Mouse (Mus musculus): ENCODE data around the gene Ttc29. TPM values are rescaled to one million over a fixed set of nuclear protein-coding genes. Genes with fewer than 3 reads are reported as not detected.
A peak's percentile ranks its signal among the peaks of the same experiment; 100 is the strongest.

The Ttc29 gene
- polyA plus RNA-seq, 1 experiment from 2014 or later = not detected

DNA sequence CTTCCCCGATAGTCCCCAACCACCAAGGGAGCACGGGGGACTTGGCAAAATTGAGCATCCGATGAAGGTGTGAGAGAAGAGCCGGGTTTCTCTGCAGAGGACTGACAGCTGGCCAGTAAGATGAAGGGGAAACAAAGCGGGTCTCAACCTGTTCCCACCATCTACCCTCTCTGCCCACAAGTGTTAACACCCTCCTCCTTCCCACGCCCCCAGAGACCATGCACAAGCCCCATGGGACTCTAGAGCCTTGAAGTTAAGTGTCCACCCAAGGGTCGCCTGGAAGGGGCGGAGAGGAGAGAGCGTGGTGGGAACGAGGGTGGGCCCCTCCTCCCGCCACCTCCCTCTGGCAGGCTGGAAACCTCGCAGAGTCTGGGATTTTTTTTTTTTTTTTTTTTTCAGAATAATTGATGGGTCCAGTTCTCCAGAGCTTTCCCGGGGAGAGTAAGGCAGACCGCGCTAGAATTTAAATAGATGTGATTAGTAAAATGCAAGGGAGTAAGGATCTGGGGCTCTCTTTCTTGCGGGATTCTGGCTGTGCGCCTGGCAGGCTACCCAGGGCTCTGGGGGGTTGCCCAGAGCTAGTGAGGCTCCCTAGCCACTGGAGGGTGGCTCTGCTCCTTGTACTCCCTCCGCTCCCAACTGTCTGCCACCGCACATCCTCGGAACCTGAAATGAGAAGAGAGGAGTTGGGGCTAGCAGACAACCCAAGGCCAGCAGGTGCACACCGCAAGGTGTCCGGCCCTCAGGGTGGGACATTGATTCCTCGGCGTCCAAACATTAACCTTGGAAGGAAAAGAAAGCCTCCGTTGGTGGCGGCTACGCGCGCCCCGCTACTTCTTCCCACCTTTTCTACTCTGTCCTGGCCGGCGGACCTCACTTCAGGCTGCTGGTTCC lies 214.0 kb downstream of the Ttc29 start:
- H3K27me3 ChIP-seq = peaks cover 82% of the 10 kb centered on the region
- H3K4me1 ChIP-seq = 0 out of 2 replicates have a peak, but pooled peaks cover 3% of the 10 kb centered on the region
- no peaks in the 10 kb centered on the region for H3K36me3 ChIP-seq
- H3K4me2 ChIP-seq (replicated peaks) = no peak overlapping the region
- H3K9me3 ChIP-seq = no peaks in the 10 kb centered on the region
- no peak for ATAC-seq (ENCODE audit: insufficient number of reproducible peaks, insufficient read depth, low FRiP score, low TSS enrichment)
- 1% methylated on average over 32 of the region's 32 CpGs for WGBS
- no peak overlapping the region for H3K4me3 ChIP-seq
- H3K27ac ChIP-seq = no peak overlapping the region
- H3K9ac ChIP-seq = no peak overlapping the region

DNA sequence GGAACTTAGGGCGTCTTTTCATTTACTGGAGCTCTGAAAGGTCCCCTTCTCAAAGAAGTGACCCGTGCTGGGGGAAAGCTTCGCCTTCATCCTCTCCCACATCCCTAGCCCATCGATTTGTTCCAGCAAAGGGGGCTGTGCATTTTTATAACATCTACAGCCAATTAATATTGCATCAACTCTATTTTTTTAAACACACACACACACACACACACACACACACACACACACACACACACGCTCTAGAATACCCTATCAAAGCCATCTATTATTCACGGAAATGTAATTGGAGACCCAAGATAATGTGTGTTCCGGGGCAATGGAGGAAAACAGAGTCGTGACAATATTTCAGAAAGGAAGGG lies 214.7 kb downstream of the Ttc29 start:
- Histone ChIP-seq H3K4me3 (no peak overlapping the region), H3K36me3 (no peaks in the 10 kb centered on the region), H3K4me1 (0 out of 2 replicates have a peak, but pooled peaks cover 3% of the 10 kb centered on the region), H3K9me3 (no peaks in the 10 kb centered on the region), H3K27me3 (peaks cover 82% of the 10 kb centered on the region), H3K27ac (no peak overlapping the region), H3K4me2 (replicated peaks) (no peak overlapping the region), H3K9ac (no peak overlapping the region)
- WGBS = under 1% methylated on average over 8 of the region's 8 CpGs
- ATAC-seq (ENCODE audit: insufficient number of reproducible peaks, insufficient read depth, low FRiP score, low TSS enrichment) = no peak

DNA sequence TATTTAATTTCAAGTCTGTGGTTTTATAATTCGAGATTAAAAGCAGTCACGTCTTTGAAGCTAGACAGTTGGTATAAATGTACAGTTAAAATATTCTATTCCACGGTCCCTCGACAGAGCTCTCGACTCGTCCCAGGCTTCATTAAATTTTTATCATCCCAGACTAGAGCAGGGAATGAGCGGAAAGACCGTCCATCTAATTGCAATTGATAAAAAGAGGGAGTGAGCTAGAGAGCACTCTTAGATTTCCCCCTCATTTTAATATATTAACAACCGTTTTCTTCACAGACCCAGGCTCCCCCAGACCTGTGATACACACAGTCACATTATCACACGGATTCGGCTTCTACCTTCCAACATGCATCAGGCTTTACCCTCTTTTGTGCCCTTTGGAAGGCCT lies 215.1 kb downstream of the Ttc29 start:
- Histone ChIP-seq H3K36me3 (no peaks in the 10 kb centered on the region), H3K27ac (no peak overlapping the region), H3K4me1 (0 out of 2 replicates have a peak, but pooled peaks cover 3% of the 10 kb centered on the region), H3K27me3 (peaks cover 80% of the 10 kb centered on the region), H3K4me3 (no peak overlapping the region), H3K9me3 (no peaks in the 10 kb centered on the region), H3K4me2 (replicated peaks) (no peak overlapping the region), H3K9ac (no peak overlapping the region)
- 3% methylated on average over 11 of the region's 11 CpGs for WGBS
- ATAC-seq (ENCODE audit: insufficient number of reproducible peaks, insufficient read depth, low FRiP score, low TSS enrichment) = no peak

DNA sequence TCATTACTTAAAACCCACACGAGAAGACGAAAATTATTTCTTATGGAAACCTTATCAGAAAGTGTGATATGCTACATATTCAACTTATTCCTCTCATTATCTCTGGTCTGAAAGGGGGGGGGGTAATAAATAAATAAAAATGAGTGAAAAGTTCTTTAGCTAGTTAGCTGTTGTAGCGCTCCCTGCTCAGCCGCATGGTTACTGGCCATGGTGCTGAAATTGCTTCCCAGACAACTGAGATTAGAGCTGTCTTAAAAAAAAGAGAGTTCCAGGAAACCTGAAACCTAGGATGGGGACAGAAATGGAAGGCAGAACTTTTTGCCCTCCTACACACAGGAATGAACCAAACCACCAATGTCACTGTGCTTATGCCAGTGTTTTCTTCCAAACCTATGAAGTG lies 218.3 kb downstream of the Ttc29 start:
- 3% methylated on average over 4 of the region's 4 CpGs for WGBS
- ATAC-seq (ENCODE audit: insufficient number of reproducible peaks, insufficient read depth, low FRiP score, low TSS enrichment) = no peak
- Histone ChIP-seq H3K27ac (no peak overlapping the region), H3K4me1 (peaks cover 15% of the 10 kb centered on the region), H3K4me2 (replicated peaks) (no peak overlapping the region), H3K36me3 (no peaks in the 10 kb centered on the region), H3K4me3 (no peak overlapping the region), H3K27me3 (peaks cover 82% of the 10 kb centered on the region), H3K9me3 (no peaks in the 10 kb centered on the region), H3K9ac (no peak overlapping the region)

DNA sequence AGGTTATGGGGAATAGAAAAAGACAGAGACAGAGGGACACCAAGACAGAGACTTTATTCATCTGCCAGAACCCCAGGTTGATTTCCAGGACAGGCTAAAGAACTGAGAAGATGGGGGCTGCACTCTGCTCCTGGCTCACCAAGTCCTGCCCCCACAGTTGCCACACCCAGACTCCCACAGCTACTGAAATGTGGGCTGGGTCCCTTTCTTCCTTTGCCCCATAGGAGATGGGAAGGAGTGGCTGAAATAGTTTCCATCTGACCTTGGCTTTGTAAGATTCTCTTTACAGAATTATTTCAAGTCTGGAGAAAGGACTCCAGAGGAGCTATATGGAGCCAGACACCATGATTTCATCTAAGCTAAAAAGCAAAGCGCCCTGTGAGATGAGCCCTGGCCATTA lies 219.4 kb downstream of the Ttc29 start:
- no peak overlapping the region for H3K9ac ChIP-seq
- H3K4me2 ChIP-seq (replicated peaks) = no peak overlapping the region
- peaks cover 82% of the 10 kb centered on the region for H3K27me3 ChIP-seq
- WGBS = 25% methylated on average over 1 of the region's 1 CpGs
- no peak overlapping the region for H3K4me3 ChIP-seq
- no peak for ATAC-seq (ENCODE audit: insufficient number of reproducible peaks, insufficient read depth, low FRiP score, low TSS enrichment)
- H3K36me3 ChIP-seq = no peaks in the 10 kb centered on the region
- peaks cover 18% of the 10 kb centered on the region for H3K4me1 ChIP-seq
- H3K27ac ChIP-seq = no peak overlapping the region
- H3K9me3 ChIP-seq = no peaks in the 10 kb centered on the region

DNA sequence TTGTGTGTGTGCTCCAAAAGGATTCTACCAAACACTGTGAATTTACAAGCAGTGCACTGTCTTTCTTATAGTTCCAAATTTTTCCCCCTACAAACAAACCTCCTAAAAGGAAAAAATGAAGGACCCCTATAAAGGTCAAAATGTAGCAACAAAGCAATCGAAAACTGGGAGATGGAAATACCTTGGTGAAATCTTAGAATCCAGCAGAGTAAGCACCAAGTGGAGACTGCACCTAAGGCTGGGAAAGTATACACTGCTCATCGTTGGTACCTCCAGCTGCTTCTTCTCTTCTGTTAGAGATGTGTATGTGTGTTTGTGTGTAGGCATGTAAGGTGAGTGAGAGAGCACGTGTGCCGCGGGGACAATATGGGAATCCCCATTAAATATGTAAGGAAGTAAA lies 220.2 kb downstream of the Ttc29 start:
- ATAC-seq (ENCODE audit: insufficient number of reproducible peaks, insufficient read depth, low FRiP score, low TSS enrichment) = no peak
- Histone ChIP-seq H3K36me3 (no peaks in the 10 kb centered on the region), H3K4me3 (no peak overlapping the region), H3K4me1 (peaks cover 22% of the 10 kb centered on the region), H3K4me2 (replicated peaks) (no peak overlapping the region), H3K9me3 (no peaks in the 10 kb centered on the region), H3K27ac (no peak overlapping the region), H3K9ac (no peak overlapping the region), H3K27me3 (peaks cover 84% of the 10 kb centered on the region)
- WGBS = 9% methylated on average over 5 of the region's 5 CpGs

DNA sequence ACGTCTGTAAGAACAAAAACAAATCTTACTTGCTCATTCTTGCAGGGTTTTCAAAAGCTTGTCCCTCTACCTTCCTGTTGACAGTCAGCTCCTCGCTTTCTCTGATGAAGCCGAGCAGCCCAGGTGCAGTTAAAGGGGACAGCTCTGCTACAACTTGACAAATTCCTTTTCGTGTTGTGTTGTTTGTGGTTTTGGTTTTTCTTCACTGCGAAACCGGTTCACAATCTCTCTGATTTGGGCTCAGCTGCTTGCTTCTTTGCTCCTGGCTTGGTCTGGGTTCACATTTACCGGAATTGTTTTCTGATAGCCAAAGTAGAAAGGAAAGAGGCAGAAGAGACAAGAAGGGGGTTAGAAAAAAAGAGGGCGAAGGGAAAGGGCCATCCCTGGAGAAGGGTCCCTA lies 221.2 kb downstream of the Ttc29 start:
- H3K4me1 ChIP-seq = peaks cover 22% of the 10 kb centered on the region
- H3K9me3 ChIP-seq = no peaks in the 10 kb centered on the region
- no peak overlapping the region for H3K4me3 ChIP-seq
- 2% methylated on average over 8 of the region's 8 CpGs for WGBS
- H3K27ac ChIP-seq = no peak overlapping the region
- no peak overlapping the region for H3K4me2 ChIP-seq (replicated peaks)
- H3K27me3 ChIP-seq = peaks cover 84% of the 10 kb centered on the region
- no peaks in the 10 kb centered on the region for H3K36me3 ChIP-seq
- H3K9ac ChIP-seq = no peak overlapping the region
- ATAC-seq (ENCODE audit: insufficient number of reproducible peaks, insufficient read depth, low FRiP score, low TSS enrichment) = no peak

DNA sequence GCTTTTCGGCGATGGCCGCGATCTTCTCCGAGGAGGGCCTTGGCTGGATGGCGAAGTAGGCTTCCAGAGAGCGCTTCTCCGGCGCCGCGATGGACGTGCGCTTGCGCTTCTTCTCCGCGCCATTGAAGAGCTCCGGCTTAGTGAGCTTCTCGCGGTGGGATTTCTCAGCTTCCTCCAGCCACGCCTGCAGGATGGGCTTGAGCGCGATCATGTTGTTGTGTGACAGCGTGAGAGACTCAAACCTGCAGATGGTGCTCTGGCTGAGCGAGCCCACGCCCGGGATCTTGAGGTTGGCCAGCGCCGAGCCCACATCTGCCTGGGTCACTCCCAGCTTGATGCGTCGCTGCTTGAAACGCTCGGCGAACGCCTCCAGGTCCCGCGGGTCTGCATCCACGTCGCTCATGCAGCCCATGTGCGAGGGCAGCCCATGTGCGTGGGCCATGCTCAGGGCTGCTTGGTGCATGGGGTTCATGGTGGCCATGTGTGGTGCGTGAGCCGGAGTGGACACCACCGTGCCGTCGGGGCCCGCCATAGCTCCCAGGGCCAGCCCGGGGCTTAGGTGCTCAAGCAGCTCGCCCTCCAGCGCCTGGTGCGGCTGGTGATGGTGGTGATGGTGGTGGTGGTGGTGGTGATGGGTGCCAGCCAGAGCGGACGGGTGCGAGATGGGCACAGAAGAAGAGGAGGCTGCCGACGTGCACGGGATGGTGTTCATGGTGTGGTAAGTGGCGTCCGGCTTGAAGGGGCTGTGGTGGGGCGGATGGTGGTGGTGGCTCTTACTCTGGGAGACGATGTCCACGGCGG lies 221.9 kb downstream of the Ttc29 start:
- peaks cover 84% of the 10 kb centered on the region for H3K27me3 ChIP-seq
- H3K9ac ChIP-seq = no peak overlapping the region
- peaks cover 22% of the 10 kb centered on the region for H3K4me1 ChIP-seq
- peak overlapping the region; percentile 65; the same call in 1 of the 2 replicates for H3K4me2 ChIP-seq (replicated peaks)
- H3K36me3 ChIP-seq = no peaks in the 10 kb centered on the region
- ATAC-seq (ENCODE audit: insufficient number of reproducible peaks, insufficient read depth, low FRiP score, low TSS enrichment) = no peak
- no peaks in the 10 kb centered on the region for H3K9me3 ChIP-seq
- WGBS = under 1% methylated on average over 62 of the region's 62 CpGs
- 0 out of 2 replicates have a peak overlapping the region, but pooled peaks have one; percentile 7 for H3K4me3 ChIP-seq
- H3K27ac ChIP-seq = no peak overlapping the region

DNA sequence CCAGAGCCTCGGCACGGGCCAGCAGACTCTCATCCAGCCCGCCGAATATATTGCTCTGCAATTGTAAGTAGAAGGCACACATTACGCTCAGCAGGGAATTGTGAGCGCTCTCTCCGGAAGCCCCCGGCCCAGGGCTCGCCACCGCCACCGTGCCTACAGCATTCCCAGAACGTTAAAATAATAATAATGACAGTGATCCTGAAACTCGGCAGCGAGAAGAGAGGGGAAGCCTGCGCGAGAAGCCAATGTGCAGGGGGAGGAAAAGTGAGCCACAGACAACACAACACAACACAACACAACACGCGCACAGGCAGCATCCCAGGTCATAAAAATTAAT lies 222.5 kb downstream of the Ttc29 start:
- H3K9me3 ChIP-seq = no peaks in the 10 kb centered on the region
- no peak overlapping the region for H3K27ac ChIP-seq
- 1% methylated on average over 18 of the region's 18 CpGs for WGBS
- no peak overlapping the region for H3K9ac ChIP-seq
- peak overlapping the region; percentile 65 for H3K4me2 ChIP-seq (replicated peaks)
- ATAC-seq (ENCODE audit: insufficient number of reproducible peaks, insufficient read depth, low FRiP score, low TSS enrichment) = no peak
- H3K36me3 ChIP-seq = no peaks in the 10 kb centered on the region
- peaks cover 22% of the 10 kb centered on the region for H3K4me1 ChIP-seq
- H3K4me3 ChIP-seq = peak overlapping the region; percentile 39
- H3K27me3 ChIP-seq = peaks cover 85% of the 10 kb centered on the region

DNA sequence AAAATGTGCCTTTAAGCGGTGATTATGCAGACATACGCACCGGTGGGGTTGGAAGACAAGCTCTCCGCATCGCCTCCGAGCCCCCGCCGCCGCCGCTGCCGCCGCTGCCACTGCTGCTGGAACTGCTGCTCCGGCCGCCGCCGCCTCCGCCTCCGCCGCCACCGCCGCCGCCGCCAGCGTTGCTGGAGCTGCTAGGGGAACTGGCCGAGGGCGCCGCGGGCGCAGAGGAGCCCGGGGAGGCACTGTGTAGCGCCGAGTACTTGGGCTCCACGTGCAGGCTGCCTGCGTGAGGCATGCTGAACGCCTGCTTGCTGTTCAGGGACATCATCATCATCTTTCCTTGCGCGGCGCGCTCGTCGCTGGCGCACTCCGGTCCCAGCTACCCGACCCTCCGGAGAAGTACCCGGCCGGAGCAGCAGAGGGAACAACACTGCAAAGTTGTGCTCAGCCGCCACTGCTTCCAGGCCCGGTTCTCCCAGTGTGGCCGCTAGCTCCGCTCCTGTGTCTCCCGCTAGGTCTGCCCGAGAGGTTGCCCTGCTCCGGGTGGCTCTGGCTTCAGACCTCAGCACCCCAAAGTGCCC lies 223.1 kb downstream of the Ttc29 start, which contains the start of gene Pou4f2:
TSS of gene Pou4f2 (minus strand) at position 575 of the 581 bp plus-strand sequence.
- peak within 1 kb of the TSS; percentile 39 for H3K4me3 ChIP-seq
- WGBS = under 1% methylated on average over 54 of the region's 54 CpGs
- 0 out of 2 replicates have a peak, but pooled peaks have one; percentile 41 for ATAC-seq (ENCODE audit: insufficient number of reproducible peaks, insufficient read depth, low FRiP score, low TSS enrichment)
- peak within 1 kb of the TSS; percentile 19; the same call in 1 of the 2 replicates for H3K9ac ChIP-seq
- H3K4me1 ChIP-seq = peaks cover 22% of the 10 kb centered on the region
- no peak within 1 kb of the TSS for H3K27ac ChIP-seq
- no peaks in the 10 kb centered on the region for H3K9me3 ChIP-seq
- H3K36me3 ChIP-seq = no peaks in the 10 kb centered on the region
- H3K27me3 ChIP-seq = peaks cover 86% of the 10 kb centered on the region
- peak within 1 kb of the TSS; percentile 65 for H3K4me2 ChIP-seq (replicated peaks)

DNA sequence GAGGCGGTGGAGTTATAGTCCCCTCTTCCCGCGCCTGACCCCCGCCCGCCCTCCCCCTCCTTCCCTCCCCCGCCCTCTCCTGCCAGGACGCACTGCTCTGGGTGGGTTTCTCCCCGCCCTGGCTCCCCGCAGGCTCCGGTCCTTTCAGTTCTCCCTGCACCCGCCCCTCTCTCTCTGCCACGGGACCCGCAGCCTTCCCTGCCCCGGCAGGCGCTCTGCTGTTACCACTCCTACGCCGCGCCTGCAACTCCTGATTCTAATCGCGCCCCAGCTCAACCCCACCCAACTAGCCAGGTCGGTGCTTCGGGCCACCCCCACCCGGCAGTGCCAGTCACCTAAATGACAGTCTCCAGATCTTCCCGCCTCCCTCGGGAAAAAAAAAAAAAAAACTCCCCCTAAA lies 223.6 kb downstream of the Ttc29 start:
- H3K4me1 ChIP-seq = peaks cover 22% of the 10 kb centered on the region

More for the DNA sequence above, 223.6 kb downstream of the Ttc29 start:
- 0% methylated on average over 18 of the region's 25 CpGs for WGBS
- peaks cover 88% of the 10 kb centered on the region for H3K27me3 ChIP-seq
- H3K4me3 ChIP-seq = peak overlapping the region; percentile 39
- no peaks in the 10 kb centered on the region for H3K36me3 ChIP-seq
- no peak overlapping the region for H3K27ac ChIP-seq
- 0 out of 2 replicates have a peak, but pooled peaks have one; percentile 42 for ATAC-seq (ENCODE audit: insufficient number of reproducible peaks, insufficient read depth, low FRiP score, low TSS enrichment)
- H3K9me3 ChIP-seq = no peaks in the 10 kb centered on the region
- peak overlapping the region; percentile 65 for H3K4me2 ChIP-seq (replicated peaks)
- peak overlapping the region; percentile 19; the same call in 1 of the 2 replicates for H3K9ac ChIP-seq

Data from embryonic facial prominence, embryonic 12.5 days (tissue).